Comparison of ENCODE assay signal across 10 mouse cellular contexts in the genomic region with DNA sequence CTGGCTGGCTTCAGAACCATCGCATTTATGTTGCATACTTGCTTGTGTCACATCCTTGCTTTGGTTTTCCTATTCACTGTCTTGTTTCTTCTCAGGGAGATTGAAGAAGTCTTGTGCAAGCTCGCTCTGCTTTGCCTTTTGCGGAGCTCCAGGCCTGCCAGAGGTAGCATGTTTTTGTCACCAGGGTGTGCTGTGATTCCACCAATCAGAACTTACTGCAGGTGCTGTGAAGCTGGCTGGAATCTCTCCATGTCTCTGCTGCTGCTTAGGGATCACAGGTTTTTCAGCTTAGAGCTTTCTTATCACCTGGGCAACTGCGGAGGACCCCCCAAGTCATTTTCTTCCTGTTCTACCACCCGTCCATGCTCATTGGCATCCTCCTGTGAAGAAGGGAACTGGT.
DNase-seq lines count a peak whose midpoint lies in the region; ATAC-seq and TF ChIP-seq lines count a peak whose summit lies in the region.
"Had no signal": no experiment of that assay in that cellular context is flagged by ENCODE, and none has a peak within 500 bp of the region (broad histone marks: within the 10 kb centered on the region; RNA-seq: fewer than 3 reads in every experiment).

No protein-coding gene starts in this region.

- no peaks in the 10 kb centered on the region for H3K4me1 ChIP-seq in limb, embryonic 14.5 days (ENCODE audit: control insufficient read depth, insufficient read depth, low read length)
- no peaks in the 10 kb centered on the region for H3K4me1 ChIP-seq in neural tube, embryonic 12.5 days
- H3K4me1 ChIP-seq: embryonic facial prominence, embryonic 12.5 days had no signal

- no peaks in the 10 kb centered on the region for H3K36me3 ChIP-seq in limb, embryonic 14.5 days (ENCODE audit: control insufficient read depth, insufficient read depth, low read length)
- H3K36me3 ChIP-seq in neural tube, embryonic 12.5 days = no peaks in the 10 kb centered on the region
- H3K36me3 ChIP-seq: embryonic facial prominence, embryonic 12.5 days had no signal

- no peak overlapping the region for H3K27ac ChIP-seq in limb, embryonic 14.5 days (replicated peaks; ENCODE audit: low read depth, low read length)
- H3K27ac ChIP-seq in neural tube, embryonic 12.5 days = no peak overlapping the region
- H3K27ac ChIP-seq: embryonic facial prominence, embryonic 12.5 days had no signal

- H3K27me3 ChIP-seq in limb, embryonic 14.5 days (ENCODE audit: control insufficient read depth, insufficient read depth, low read length) = no peaks in the 10 kb centered on the region
- H3K27me3 ChIP-seq in neural tube, embryonic 12.5 days (replicated peaks) = no peaks in the 10 kb centered on the region
- H3K27me3 ChIP-seq: embryonic facial prominence, embryonic 12.5 days had no signal

- ATAC-seq in limb, embryonic 14.5 days (ENCODE audit: low FRiP score, low read depth) = peak; percentile 65; the same call in 1 of the 2 replicates
- peak; percentile 37; the same call in 1 of the 2 replicates for ATAC-seq in neural tube, embryonic 12.5 days (ENCODE audit: low FRiP score, low read depth)
- no peak for ATAC-seq in monocyte, adult 5-6 weeks (replicated peaks; ENCODE audit: insufficient number of reproducible peaks, low FRiP score, low TSS enrichment, poor library complexity, severe bottlenecking)

- no peaks in the 10 kb centered on the region for H3K9me3 ChIP-seq in limb, embryonic 14.5 days (ENCODE audit: control insufficient read depth, low read length)
- H3K9me3 ChIP-seq in neural tube, embryonic 12.5 days = no peaks in the 10 kb centered on the region
- H3K9me3 ChIP-seq: embryonic facial prominence, embryonic 12.5 days had no signal

- peak; percentile 21 for DNase-seq in ZHBTc4 (ENCODE audit: low read depth, low spot score)
- DNase-seq in cerebellum, adult 8-10 months = peak; percentile 57
- DNase-seq in frontal cortex, postnatal 10 days (ENCODE audit: low spot score in 2 of 2) = peak; percentile 31 to 38
- peak; percentile 51 for DNase-seq in kidney, postnatal 10 days
- peak; percentile 72 for DNase-seq in limb, embryonic 14.5 days (ENCODE audit: low spot score)
- DNase-seq in urinary bladder, postnatal 36 days (ENCODE audit: low spot score in 2 of 2) = peak; percentile 42 to 46

- no peak overlapping the region for H3K4me3 ChIP-seq in limb, embryonic 14.5 days (replicated peaks; ENCODE audit: low read length)
- H3K4me3 ChIP-seq in neural tube, embryonic 12.5 days = no peak overlapping the region
- H3K4me3 ChIP-seq: embryonic facial prominence, embryonic 12.5 days; myocyte had no signal

- TF ChIP-seq POLR2A in limb, embryonic 14.5 days (IDR thresholded peaks at IDR 0.05; ENCODE audit: borderline replicate concordance, extremely low read depth, insufficient read depth, insufficient read length) = no peak

- H3K4me2 ChIP-seq in limb, embryonic 14.5 days (replicated peaks; ENCODE audit: low read depth, low read length, severe bottlenecking) = no peak overlapping the region
- no peak overlapping the region for H3K4me2 ChIP-seq in neural tube, embryonic 12.5 days (replicated peaks)
- H3K4me2 ChIP-seq: embryonic facial prominence, embryonic 12.5 days had no signal

- 21% methylated on average over 5 of the region's 5 CpGs for WGBS in limb, embryonic 14.5 days
- WGBS in neural tube, embryonic 12.5 days = 44% methylated on average over 5 of the region's 5 CpGs

- H3K9ac ChIP-seq in limb, embryonic 14.5 days (ENCODE audit: low read depth, low read length, severe bottlenecking) = no peak overlapping the region
- H3K9ac ChIP-seq in neural tube, embryonic 12.5 days = no peak overlapping the region
- H3K9ac ChIP-seq: embryonic facial prominence, embryonic 12.5 days had no signal

Comparison
In these comparisons a context has a peak if more than half of its experiments do, and no peak if none do; other contexts are left out.
1. DNase-seq: peak in every context shown above with its lines; median percentile 72 in limb, embryonic 14.5 days; 57 in cerebellum, adult 8-10 months; 51 in kidney, postnatal 10 days; 44 in urinary bladder, postnatal 36 days; 34 in frontal cortex, postnatal 10 days; 21 in ZHBTc4.